9 mouse cellular contexts compared by ENCODE assay signal in genomic region chr10:80557346-80557965, GRCm38 (mm10). TPM values are rescaled to one million over a fixed set of nuclear protein-coding genes. Genes with fewer than 3 reads are reported as not detected.
DNase-seq lines count a peak whose midpoint lies in the region; ATAC-seq and TF ChIP-seq lines count a peak whose summit lies in the region.
"Had no signal": no experiment of that assay in that cellular context is flagged by ENCODE, and none has a peak within 500 bp of the region (broad histone marks: within the 10 kb centered on the region; RNA-seq: fewer than 3 reads in every experiment).

No protein-coding gene starts in this region.

- POLR2A ChIA-PET in Patski (lab: Charles Lee) = no interaction called here

- DNase-seq in forebrain, embryonic 10.5 days (ENCODE audit: extremely low spot score, low spot score) = peak; percentile 75
- DNase-seq in Patski (ENCODE audit: low read depth, low spot score) = no peak
- peak; percentile 68 to 84 for DNase-seq in cerebellum, postnatal 4 days (ENCODE audit: low spot score in 2 of 2)
- peak; percentile 75 to 94 for DNase-seq in layer of hippocampus, postnatal 25 days (ENCODE audit: extremely low spot score in 1 of 2, low spot score in 1 of 2)
- DNase-seq in lung, postnatal 36 days = peak; percentile 87
- DNase-seq in spleen, postnatal 14 days (ENCODE audit: low spot score in 2 of 2) = peak; percentile 69 to 83

- H3K27me3 ChIP-seq in forebrain, embryonic 10.5 days (ENCODE audit: poor library complexity, severe bottlenecking) = no peaks in the 10 kb centered on the region
- H3K27me3 ChIP-seq in forebrain, embryonic 13.5 days = no peaks in the 10 kb centered on the region
- H3K27me3 ChIP-seq in Patski = no peaks in the 10 kb centered on the region
- H3K27me3 ChIP-seq in heart, embryonic 13.5 days (replicated peaks) = no peaks in the 10 kb centered on the region

- H3K4me2 ChIP-seq in forebrain, embryonic 13.5 days = no peak overlapping the region
- H3K4me2 ChIP-seq in heart, embryonic 13.5 days = no peak overlapping the region

- no peak for TF ChIP-seq CTCF in Patski (IDR thresholded peaks at IDR 0.05)

- H3K27ac ChIP-seq in forebrain, embryonic 10.5 days = no peak overlapping the region
- H3K27ac ChIP-seq in forebrain, embryonic 13.5 days = no peak overlapping the region
- no peak overlapping the region for H3K27ac ChIP-seq in heart, embryonic 13.5 days (replicated peaks)
- H3K27ac ChIP-seq: macrophage had no signal

- CTCF ChIA-PET in Patski (lab: Charles Lee) = interaction anchor here (0.8 to 2.9 kb wide), 11 partner anchors 9 to 172 kb away, joined by 3 to 25 read pairs (median 4); no protein-coding TSS in a partner anchor

- 39% methylated on average over 5 of the region's 5 CpGs for WGBS in forebrain, embryonic 10.5 days
- 35% methylated on average over 5 of the region's 5 CpGs for whole genome bisulfite sequencing in forebrain, embryonic 13.5 days
- 28% methylated on average over 5 of the region's 5 CpGs for WGBS in heart, embryonic 13.5 days

- no peak overlapping the region for H3K4me3 ChIP-seq in forebrain, embryonic 10.5 days
- H3K4me3 ChIP-seq in forebrain, embryonic 13.5 days = no peak overlapping the region
- no peak overlapping the region for H3K4me3 ChIP-seq in heart, embryonic 13.5 days

- H3K9ac ChIP-seq in forebrain, embryonic 13.5 days = no peak overlapping the region
- H3K9ac ChIP-seq in heart, embryonic 13.5 days = peak overlapping the region; percentile 30; the same call in 1 of the 2 replicates

- peaks cover 57% of the 10 kb centered on the region for H3K4me1 ChIP-seq in forebrain, embryonic 10.5 days
- peaks cover 33% of the 10 kb centered on the region for H3K4me1 ChIP-seq in forebrain, embryonic 13.5 days
- H3K4me1 ChIP-seq in heart, embryonic 13.5 days = peaks cover 70% of the 10 kb centered on the region

- peaks cover 9% of the 10 kb centered on the region; the same call in 1 of the 2 replicates for H3K36me3 ChIP-seq in forebrain, embryonic 10.5 days (replicated peaks)
- no peaks in the 10 kb centered on the region for H3K36me3 ChIP-seq in forebrain, embryonic 13.5 days (ENCODE audit: poor library complexity, severe bottlenecking)
- no peaks in the 10 kb centered on the region for H3K36me3 ChIP-seq in heart, embryonic 13.5 days

- in situ Hi-C loops in Patski (cut with MboI; ENCODE audit: low pct_unique_long_range_greater_than_20kb) = no loop called here

- no peaks in the 10 kb centered on the region for H3K9me3 ChIP-seq in forebrain, embryonic 10.5 days
- H3K9me3 ChIP-seq in forebrain, embryonic 13.5 days (replicated peaks) = no peaks in the 10 kb centered on the region
- no peaks in the 10 kb centered on the region for H3K9me3 ChIP-seq in heart, embryonic 13.5 days

- ATAC-seq in forebrain, embryonic 13.5 days = no peak
- ATAC-seq in Patski = peak; percentile 12
- no peak for ATAC-seq in heart, embryonic 13.5 days (ENCODE audit: extremely low read depth, insufficient number of reproducible peaks, low FRiP score, low TSS enrichment)

RNA-seq across cellular contexts. Expression of gene Rexo1, which starts 3.9 kb away (rescaled TPM):
- polyA plus RNA-seq in forebrain, embryonic 10.5 days (2016; fragmentation: Nextera tagmentation; extraction: Ambion mirVana) = 32.8 and 34.8 TPM in 2 replicates
- polyA plus RNA-seq in forebrain, embryonic 13.5 days (2015; fragmentation: Nextera tagmentation; extraction: Ambion mirVana) = 27.5 and 30.8 TPM in 2 replicates
- 32.2 TPM for polyA plus RNA-seq in Patski (2021)
- 15.9 and 17.7 TPM in 2 replicates for polyA plus RNA-seq in heart, embryonic 13.5 days (2015; fragmentation: Nextera tagmentation; extraction: Ambion mirVana)
- 10 to 100 TPM; 45.2 to 54.6 TPM for total RNA-seq in layer of hippocampus, postnatal 25 days (2021)

RNA-seq across cellular contexts. Expression of gene Atp8b3, which starts 18.5 kb away (rescaled TPM):
- 0.51 and 0.71 TPM in 2 replicates for polyA plus RNA-seq in forebrain, embryonic 10.5 days (2016; fragmentation: Nextera tagmentation; extraction: Ambion mirVana)
- 0.33 and 0.36 TPM in 2 replicates for polyA plus RNA-seq in forebrain, embryonic 13.5 days (2015; fragmentation: Nextera tagmentation; extraction: Ambion mirVana)
- 0.24 TPM for polyA plus RNA-seq in Patski (2021)
- polyA plus RNA-seq in heart, embryonic 13.5 days (2015; fragmentation: Nextera tagmentation; extraction: Ambion mirVana) = 0.11 and 0.13 TPM in 2 replicates
- under 1 TPM; 0.19 to 0.47 TPM for total RNA-seq in layer of hippocampus, postnatal 25 days (2021)
- polyA plus RNA-seq: macrophage had no signal

RNA-seq across cellular contexts. Expression of gene Klf16, which starts 19.7 kb away (rescaled TPM):
- polyA plus RNA-seq in forebrain, embryonic 10.5 days (2016; fragmentation: Nextera tagmentation; extraction: Ambion mirVana) = 7.4 and 7.5 TPM in 2 replicates
- 6.6 and 7.5 TPM in 2 replicates for polyA plus RNA-seq in forebrain, embryonic 13.5 days (2015; fragmentation: Nextera tagmentation; extraction: Ambion mirVana)
- polyA plus RNA-seq in Patski (2021) = 18.7 TPM
- 5.1 and 6.2 TPM in 2 replicates for polyA plus RNA-seq in heart, embryonic 13.5 days (2015; fragmentation: Nextera tagmentation; extraction: Ambion mirVana)
- total RNA-seq in layer of hippocampus, postnatal 25 days (2021) = 10 to 100 TPM; 57.3 to 57.6 TPM

RNA-seq across cellular contexts. Expression of gene Abhd17a, which starts 32.7 kb away (rescaled TPM):
- 71.8 and 75.5 TPM in 2 replicates for polyA plus RNA-seq in forebrain, embryonic 10.5 days (2016; fragmentation: Nextera tagmentation; extraction: Ambion mirVana)
- 72.3 and 74.9 TPM in 2 replicates for polyA plus RNA-seq in forebrain, embryonic 13.5 days (2015; fragmentation: Nextera tagmentation; extraction: Ambion mirVana)
- polyA plus RNA-seq in Patski (2021) = 74.3 TPM
- polyA plus RNA-seq in heart, embryonic 13.5 days (2015; fragmentation: Nextera tagmentation; extraction: Ambion mirVana) = 81.7 and 85.1 TPM in 2 replicates
- 100 to 1,000 TPM; 184 to 192 TPM for total RNA-seq in layer of hippocampus, postnatal 25 days (2021)

RNA-seq across cellular contexts. Expression of gene Scamp4, which starts 45.2 kb away (rescaled TPM):
- 91.5 and 93.0 TPM in 2 replicates for polyA plus RNA-seq in forebrain, embryonic 10.5 days (2016; fragmentation: Nextera tagmentation; extraction: Ambion mirVana)
- polyA plus RNA-seq in forebrain, embryonic 13.5 days (2015; fragmentation: Nextera tagmentation; extraction: Ambion mirVana) = 56.7 and 69.6 TPM in 2 replicates
- 76.6 TPM for polyA plus RNA-seq in Patski (2021)
- polyA plus RNA-seq in heart, embryonic 13.5 days (2015; fragmentation: Nextera tagmentation; extraction: Ambion mirVana) = 65.9 and 70.4 TPM in 2 replicates
- total RNA-seq in layer of hippocampus, postnatal 25 days (2021) = 10 to 100 TPM; 44.1 to 45.5 TPM
